Mouse (Mus musculus): ENCODE results near the gene Rnf10.

- no peak for TF ChIP-seq CTCF (conservative IDR thresholded peaks at IDR 0.05; ENCODE audit: low read length)
- TF ChIP-seq NANOG (IDR thresholded peaks at IDR 0.05; ENCODE audit: borderline replicate concordance, low read length) = no peak
- no peak for TF ChIP-seq POU5F1 (IDR thresholded peaks at IDR 0.05; ENCODE audit: borderline replicate concordance, low read length)
These were observed 944 bp upstream of the Rnf10 start for GRCm38 (mm10) chr5:115273549-115274135.
